Mouse (Mus musculus): ENCODE measurements around the gene Tnfrsf1a. TPM values are rescaled to one million over a fixed set of nuclear protein-coding genes. Genes with fewer than 3 reads are reported as not detected.
"Not testable (repeated sequence)": the region's sequence is repeated elsewhere in the genome, so short reads cannot be mapped to it uniquely, and the experiment has no call there.

Gene Tnfrsf1a
- 49.4 and 51.9 TPM in 2 replicates for polyA plus RNA-seq (2016; fragmentation: Nextera tagmentation; extraction: Ambion mirVana)

GRCm38 (mm10) chr6:125348721-125349574, at the start of gene Tnfrsf1a:
Gene Tnfrsf1a (plus strand): TSS chr6:125349362.
- Histone ChIP-seq H3K27ac (peak within 1 kb of the TSS; percentile 88), H3K36me3 (no peaks in the 10 kb centered on the region), H3K4me1 (peaks cover 30% of the 10 kb centered on the region), H3K27me3 (no peaks in the 10 kb centered on the region), H3K9me3 (no peaks in the 10 kb centered on the region), H3K4me2 (replicated peaks) (peak within 1 kb of the TSS; percentile 87), H3K9ac (peak within 1 kb of the TSS; percentile 83), H3K4me3 (peak within 1 kb of the TSS; percentile 78)
- WGBS, result 5% methylated on average over 22 of the region's 22 CpGs
- ATAC-seq (ENCODE audit: insufficient number of reproducible peaks, insufficient read depth, low FRiP score, low TSS enrichment), result no peak

- no peak for ATAC-seq (ENCODE audit: insufficient number of reproducible peaks, insufficient read depth, low FRiP score, low TSS enrichment)
- Histone ChIP-seq H3K4me1 (no peaks in the 10 kb centered on the region), H3K36me3 (0 out of 2 replicates have a peak, but pooled peaks cover under 1% of the 10 kb centered on the region), H3K4me3 (no peak overlapping the region), H3K9me3 (no peaks in the 10 kb centered on the region), H3K27ac (no peak overlapping the region), H3K9ac (no peak overlapping the region), H3K27me3 (no peaks in the 10 kb centered on the region), H3K4me2 (replicated peaks) (no peak overlapping the region)
- 63% methylated on average over 1 of the region's 1 CpGs for WGBS
Measured at GRCm38 (mm10) chr6:125300982-125301381, 48.2 kb upstream of the Tnfrsf1a start.

GRCm38 (mm10) chr6:125302231-125302982, 46.8 kb upstream of the Tnfrsf1a start:
- Histone ChIP-seq H3K9ac (no peak overlapping the region), H3K27me3 (no peaks in the 10 kb centered on the region), H3K4me2 (replicated peaks) (no peak overlapping the region), H3K36me3 (peaks cover 14% of the 10 kb centered on the region), H3K4me1 (no peaks in the 10 kb centered on the region), H3K4me3 (no peak overlapping the region), H3K27ac (no peak overlapping the region), H3K9me3 (no peaks in the 10 kb centered on the region)
- no peak for ATAC-seq (ENCODE audit: insufficient number of reproducible peaks, insufficient read depth, low FRiP score, low TSS enrichment)
- WGBS, result 71% methylated on average over 24 of the region's 24 CpGs

GRCm38 (mm10) chr6:125303242-125303641, 45.9 kb upstream of the Tnfrsf1a start:
- Histone ChIP-seq H3K9me3 (no peaks in the 10 kb centered on the region), H3K27me3 (no peaks in the 10 kb centered on the region), H3K4me1 (no peaks in the 10 kb centered on the region), H3K27ac (no peak overlapping the region), H3K4me3 (no peak overlapping the region), H3K9ac (no peak overlapping the region), H3K4me2 (replicated peaks) (no peak overlapping the region), H3K36me3 (peaks cover 14% of the 10 kb centered on the region)
- no peak for ATAC-seq (ENCODE audit: insufficient number of reproducible peaks, insufficient read depth, low FRiP score, low TSS enrichment)
- WGBS, result 80% methylated on average over 4 of the region's 4 CpGs

- peaks cover 14% of the 10 kb centered on the region for H3K36me3 ChIP-seq
- not testable (repeated sequence) for ATAC-seq (ENCODE audit: insufficient number of reproducible peaks, insufficient read depth, low FRiP score, low TSS enrichment); H3K4me3 ChIP-seq; H3K27ac ChIP-seq; H3K4me1 ChIP-seq; H3K4me2 ChIP-seq (replicated peaks); H3K9me3 ChIP-seq; H3K9ac ChIP-seq; H3K27me3 ChIP-seq
- 83% methylated on average over 7 of the region's 7 CpGs for WGBS
Measured at GRCm38 (mm10) chr6:125304408-125304807, 44.8 kb upstream of the Tnfrsf1a start.

- Histone ChIP-seq H3K9me3 (no peaks in the 10 kb centered on the region), H3K9ac (no peak overlapping the region), H3K4me3 (no peak overlapping the region), H3K4me2 (replicated peaks) (no peak overlapping the region), H3K4me1 (peaks cover 9% of the 10 kb centered on the region; the same call in 1 of the 2 replicates), H3K27me3 (no peaks in the 10 kb centered on the region), H3K36me3 (peaks cover 14% of the 10 kb centered on the region), H3K27ac (no peak overlapping the region)
- 87% methylated on average over 6 of the region's 6 CpGs for WGBS
- ATAC-seq (ENCODE audit: insufficient number of reproducible peaks, insufficient read depth, low FRiP score, low TSS enrichment), result no peak
Measured at GRCm38 (mm10) chr6:125305465-125305864, 43.7 kb upstream of the Tnfrsf1a start.

GRCm38 (mm10) chr6:125307091-125307490, 42.1 kb upstream of the Tnfrsf1a start:
- Histone ChIP-seq H3K27me3 (no peaks in the 10 kb centered on the region), H3K36me3 (peaks cover 14% of the 10 kb centered on the region), H3K4me2 (replicated peaks) (no peak overlapping the region), H3K4me1 (peaks cover 9% of the 10 kb centered on the region; the same call in 1 of the 2 replicates), H3K27ac (no peak overlapping the region), H3K9me3 (no peaks in the 10 kb centered on the region), H3K4me3 (no peak overlapping the region), H3K9ac (no peak overlapping the region)
- WGBS, result 88% methylated on average over 5 of the region's 5 CpGs
- ATAC-seq (ENCODE audit: insufficient number of reproducible peaks, insufficient read depth, low FRiP score, low TSS enrichment), result no peak

GRCm38 (mm10) chr6:125308921-125309320, 40.2 kb upstream of the Tnfrsf1a start:
- H3K4me3 ChIP-seq, result no peak overlapping the region
- no peaks in the 10 kb centered on the region for H3K27me3 ChIP-seq

GRCm38 (mm10) chr6:125309406-125309805, 39.8 kb upstream of the Tnfrsf1a start:
- H3K27me3 ChIP-seq, result no peaks in the 10 kb centered on the region
- peaks cover 14% of the 10 kb centered on the region for H3K36me3 ChIP-seq
- H3K9ac ChIP-seq, result no peak overlapping the region
- peak overlapping the region; percentile 19; the same call in 1 of the 2 replicates for H3K27ac ChIP-seq
- H3K4me1 ChIP-seq, result peaks cover 30% of the 10 kb centered on the region
- WGBS, result 45% methylated on average over 5 of the region's 5 CpGs
- no peak overlapping the region for H3K4me3 ChIP-seq
- H3K4me2 ChIP-seq (replicated peaks), result no peak overlapping the region
- no peaks in the 10 kb centered on the region for H3K9me3 ChIP-seq
- no peak for ATAC-seq (ENCODE audit: insufficient number of reproducible peaks, insufficient read depth, low FRiP score, low TSS enrichment)

More at GRCm38 (mm10) chr6:125308921-125309320, 40.2 kb upstream of the Tnfrsf1a start:
- Histone ChIP-seq H3K27ac (peak overlapping the region; percentile 19; the same call in 1 of the 2 replicates), H3K4me1 (peaks cover 25% of the 10 kb centered on the region), H3K9ac (peak overlapping the region; percentile 17; the same call in 1 of the 2 replicates), H3K36me3 (peaks cover 14% of the 10 kb centered on the region), H3K9me3 (no peaks in the 10 kb centered on the region), H3K4me2 (replicated peaks) (no peak overlapping the region)
- peak; percentile 36; the same call in 1 of the 2 replicates for ATAC-seq (ENCODE audit: insufficient number of reproducible peaks, insufficient read depth, low FRiP score, low TSS enrichment)
- 6% methylated on average over 13 of the region's 13 CpGs for WGBS

- peaks cover 35% of the 10 kb centered on the region for H3K4me1 ChIP-seq
- ATAC-seq (ENCODE audit: insufficient number of reproducible peaks, insufficient read depth, low FRiP score, low TSS enrichment), result no peak
- H3K9ac ChIP-seq, result no peak overlapping the region
- peaks cover 2% of the 10 kb centered on the region for H3K36me3 ChIP-seq
- H3K9me3 ChIP-seq, result no peaks in the 10 kb centered on the region
- 85% methylated on average over 9 of the region's 9 CpGs for WGBS
- H3K4me3 ChIP-seq, result 0 out of 2 replicates have a peak overlapping the region, but pooled peaks have one; percentile 44
- H3K4me2 ChIP-seq (replicated peaks), result peak overlapping the region; percentile 67
- no peaks in the 10 kb centered on the region for H3K27me3 ChIP-seq
- no peak overlapping the region for H3K27ac ChIP-seq
Measured at GRCm38 (mm10) chr6:125312171-125312570, 37.0 kb upstream of the Tnfrsf1a start.

GRCm38 (mm10) chr6:125312581-125313355, 36.4 kb upstream of the Tnfrsf1a start:
- H3K9me3 ChIP-seq, result no peaks in the 10 kb centered on the region
- peak overlapping the region; percentile 44 for H3K4me3 ChIP-seq
- H3K27me3 ChIP-seq, result no peaks in the 10 kb centered on the region
- H3K4me2 ChIP-seq (replicated peaks), result peak overlapping the region; percentile 67
- H3K27ac ChIP-seq, result no peak overlapping the region
- no peak for ATAC-seq (ENCODE audit: insufficient number of reproducible peaks, insufficient read depth, low FRiP score, low TSS enrichment)
- H3K9ac ChIP-seq, result peak overlapping the region; percentile 75
- 61% methylated on average over 22 of the region's 22 CpGs for WGBS
- no peaks in the 10 kb centered on the region for H3K36me3 ChIP-seq
- peaks cover 35% of the 10 kb centered on the region for H3K4me1 ChIP-seq
